Mouse (Mus musculus): Measurements from ENCODE around the gene Gpr132. TPM values are rescaled to one million over a fixed set of nuclear protein-coding genes. Genes with fewer than 3 reads are reported as not detected.

Gpr132 gene
- polyA plus RNA-seq, 1 experiment from 2014 or later: 0.26 TPM

- no peak for ATAC-seq (ENCODE audit: insufficient read depth)
- Histone ChIP-seq H3K27ac (replicated peaks) (no peak overlapping the region), H3K36me3 (replicated peaks) (no peaks in the 10 kb centered on the region), H3K9ac (no peak overlapping the region), H3K27me3 (peaks cover 93% of the 10 kb centered on the region), H3K4me1 (replicated peaks) (peaks cover 8% of the 10 kb centered on the region), H3K9me3 (replicated peaks) (no peaks in the 10 kb centered on the region), H3K4me2 (no peak overlapping the region), H3K4me3 (replicated peaks) (no peak overlapping the region)
- WGBS (ENCODE audit: insufficient replicate concordance): 26% methylated on average over 3 of the region's 3 CpGs
Observed at GRCm38 (mm10) chr12:112802917-112803316, 65.1 kb downstream of the Gpr132 start.

- Histone ChIP-seq H3K4me3 (replicated peaks) (peak within 1 kb of the TSS; percentile 41), H3K27me3 (peaks cover 93% of the 10 kb centered on the region), H3K4me1 (replicated peaks) (peaks cover 8% of the 10 kb centered on the region), H3K9ac (no peak within 1 kb of the TSS), H3K9me3 (replicated peaks) (no peaks in the 10 kb centered on the region), H3K27ac (replicated peaks) (no peak within 1 kb of the TSS), H3K36me3 (replicated peaks) (no peaks in the 10 kb centered on the region), H3K4me2 (peak within 1 kb of the TSS; percentile 71)
- WGBS (ENCODE audit: insufficient replicate concordance): 3% methylated on average over 66 of the region's 69 CpGs
- ATAC-seq (ENCODE audit: insufficient read depth): no peak
Observed at GRCm38 (mm10) chr12:112801864-112802846, 65.9 kb downstream of the Gpr132 start, which contains the start of gene Ahnak2. Gene Ahnak2 (minus strand): TSS chr12:112802657.

Other genes starting within 250 kb of the Gpr132 start
- 13.4 TPM in 2 replicates for gene Adssl1, start 248.2 kb downstream of the Gpr132 start, polyA plus RNA-seq (2015; fragmentation: Nextera tagmentation; extraction: Ambion mirVana)
- gene Siva1, start 223.5 kb downstream of the Gpr132 start, polyA plus RNA-seq (2015; fragmentation: Nextera tagmentation; extraction: Ambion mirVana): 106 and 114 TPM in 2 replicates
- gene Akt1, start 193.3 kb downstream of the Gpr132 start, polyA plus RNA-seq (2015; fragmentation: Nextera tagmentation; extraction: Ambion mirVana): 28.4 and 36.9 TPM in 2 replicates
- 1.0 and 1.2 TPM in 2 replicates for gene Zbtb42, start 189.4 kb downstream of the Gpr132 start, polyA plus RNA-seq (2015; fragmentation: Nextera tagmentation; extraction: Ambion mirVana)
- 3.9 and 5.2 TPM in 2 replicates for gene Cep170b, start 147.8 kb downstream of the Gpr132 start, polyA plus RNA-seq (2015; fragmentation: Nextera tagmentation; extraction: Ambion mirVana)
- 22.4 and 23.3 TPM in 2 replicates for gene Pld4, start 107.6 kb downstream of the Gpr132 start, polyA plus RNA-seq (2015; fragmentation: Nextera tagmentation; extraction: Ambion mirVana)
- gene Ahnak2, start 65.6 kb downstream of the Gpr132 start, polyA plus RNA-seq (2015; fragmentation: Nextera tagmentation; extraction: Ambion mirVana): 0.18 and 0.23 TPM in 2 replicates
- 0.43 and 0.61 TPM in 2 replicates for gene Clba1, start 59.3 kb downstream of the Gpr132 start, polyA plus RNA-seq (2015; fragmentation: Nextera tagmentation; extraction: Ambion mirVana)
- 62.9 and 67.0 TPM in 2 replicates for gene Cdca4, start 38.8 kb downstream of the Gpr132 start, polyA plus RNA-seq (2015; fragmentation: Nextera tagmentation; extraction: Ambion mirVana)
- 0.21 and 0.32 TPM in 2 replicates for gene Jag2, start 61.5 kb upstream of the Gpr132 start, polyA plus RNA-seq (2015; fragmentation: Nextera tagmentation; extraction: Ambion mirVana)
- 14.1 and 14.3 TPM in 2 replicates for gene Nudt14, start 73.9 kb upstream of the Gpr132 start, polyA plus RNA-seq (2015; fragmentation: Nextera tagmentation; extraction: Ambion mirVana)
- 5.5 and 5.8 TPM in 2 replicates for gene Btbd6, start 108.3 kb upstream of the Gpr132 start, polyA plus RNA-seq (2015; fragmentation: Nextera tagmentation; extraction: Ambion mirVana)
- gene Brf1, start 132.5 kb upstream of the Gpr132 start, polyA plus RNA-seq (2015; fragmentation: Nextera tagmentation; extraction: Ambion mirVana): 26.3 and 29.2 TPM in 2 replicates
- gene Pacs2, start 146.3 kb upstream of the Gpr132 start, polyA plus RNA-seq (2015; fragmentation: Nextera tagmentation; extraction: Ambion mirVana): 6.1 and 6.7 TPM in 2 replicates
- not detected in 2 replicates for gene Tex22, start 206.3 kb upstream of the Gpr132 start, polyA plus RNA-seq (2015; fragmentation: Nextera tagmentation; extraction: Ambion mirVana)
- 3.8 and 4.4 TPM in 2 replicates for gene Mta1, start 230.1 kb upstream of the Gpr132 start, polyA plus RNA-seq (2015; fragmentation: Nextera tagmentation; extraction: Ambion mirVana)

All from liver, embryonic 15.5 days (tissue).